Mouse (Mus musculus): Measurements from ENCODE around the gene Emc10. TPM values are rescaled to one million over a fixed set of nuclear protein-coding genes. Genes with fewer than 3 reads are reported as not detected.

Gene Emc10
- total and polyA plus RNA-seq, 3 experiments: 91.4 to 149 TPM; not detected in 1

DNA sequence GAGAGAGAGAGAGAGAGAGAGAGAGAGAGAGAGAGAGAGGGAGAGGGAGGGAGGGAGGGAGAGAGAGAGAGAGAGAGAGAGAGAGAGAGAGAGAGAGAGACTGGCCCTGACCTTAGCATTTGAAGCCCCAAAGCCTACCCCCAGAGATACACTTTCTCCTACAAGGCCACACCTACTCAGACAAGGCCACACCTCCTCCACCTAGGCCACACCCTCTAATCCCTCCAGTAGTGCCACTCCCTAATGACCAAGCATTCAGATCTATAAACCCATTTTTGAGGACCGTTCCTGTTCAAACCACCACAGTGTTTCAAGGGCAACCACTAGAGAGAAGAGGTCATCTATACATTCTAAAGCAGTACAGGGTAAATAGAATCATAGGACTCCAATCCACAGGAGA, 40.0 kb downstream of the Emc10 start:
- Histone ChIP-seq H3K9ac (ENCODE audit: control insufficient read depth, low read depth, low read length, poor library complexity, severe bottlenecking) (no peak overlapping the region), H3K27me3 (ENCODE audit: control insufficient read depth in 1 of 2, insufficient read depth in 2 of 2, low read length in 2 of 2) (no peaks in the 10 kb centered on the region), H3K4me3 (ENCODE audit: control insufficient read depth in 1 of 2, insufficient read depth in 1 of 2, low read depth in 2 of 2, low read length in 2 of 2) (no peak overlapping the region), H3K79me2 (ENCODE audit: control insufficient read depth, insufficient read depth, low read length, poor library complexity) (no peaks in the 10 kb centered on the region), H3K4me1 (ENCODE audit: control insufficient read depth in 1 of 2, insufficient read depth in 2 of 2, low read length in 2 of 2) (no peaks in the 10 kb centered on the region), H3K36me3 (ENCODE audit: control insufficient read depth in 1 of 2, insufficient read depth in 2 of 2, low read length in 2 of 2) (no peaks in the 10 kb centered on the region), H3K27ac (ENCODE audit: control insufficient read depth, low read depth, low read length) (no peak overlapping the region), H3K9me3 (replicated peaks; ENCODE audit: insufficient read depth, low read length) (no peaks in the 10 kb centered on the region)
- DNase-seq (ENCODE audit: low read depth, low spot score): no peak
- TF ChIP-seq KAT2A (conservative IDR thresholded peaks at IDR 0.05; ENCODE audit: low read depth, low read length): no peak
- no peak for TF ChIP-seq CHD1 (IDR thresholded peaks at IDR 0.05; ENCODE audit: low read depth, low read length)
- no peak for TF ChIP-seq RAD21 (IDR thresholded peaks at IDR 0.05; ENCODE audit: low read depth, low read length)

DNA sequence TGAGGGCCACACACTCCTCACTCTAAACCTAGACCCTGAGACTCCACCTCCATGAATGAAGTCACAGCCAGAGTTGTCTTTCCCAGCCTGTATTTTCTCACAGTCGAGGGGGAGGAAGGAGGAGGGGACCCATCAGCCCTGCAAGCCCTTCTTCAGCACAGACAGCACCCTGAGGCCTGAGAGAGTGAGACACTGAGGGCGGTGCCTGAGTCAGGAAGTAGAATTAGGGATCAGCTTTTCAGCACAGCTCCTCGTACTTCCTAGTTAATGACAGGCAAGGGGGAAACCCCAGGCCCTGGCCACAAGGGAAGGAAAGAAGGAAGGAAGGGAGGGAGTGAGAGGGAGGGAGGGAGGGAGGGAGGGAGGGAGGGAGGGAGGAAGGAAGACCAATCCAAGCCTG, 43.1 kb downstream of the Emc10 start:
- Histone ChIP-seq H3K4me3 (ENCODE audit: control insufficient read depth in 1 of 2, insufficient read depth in 1 of 2, low read depth in 2 of 2, low read length in 2 of 2) (no peak overlapping the region), H3K36me3 (ENCODE audit: control insufficient read depth in 1 of 2, insufficient read depth in 2 of 2, low read length in 2 of 2) (no peaks in the 10 kb centered on the region), H3K27ac (ENCODE audit: control insufficient read depth, low read depth, low read length) (no peak overlapping the region), H3K9me3 (replicated peaks; ENCODE audit: insufficient read depth, low read length) (no peaks in the 10 kb centered on the region), H3K4me1 (ENCODE audit: control insufficient read depth in 1 of 2, insufficient read depth in 2 of 2, low read length in 2 of 2) (no peaks in the 10 kb centered on the region), H3K79me2 (ENCODE audit: control insufficient read depth, insufficient read depth, low read length, poor library complexity) (no peaks in the 10 kb centered on the region), H3K9ac (ENCODE audit: control insufficient read depth, low read depth, low read length, poor library complexity, severe bottlenecking) (no peak overlapping the region), H3K27me3 (ENCODE audit: control insufficient read depth in 1 of 2, insufficient read depth in 2 of 2, low read length in 2 of 2) (no peaks in the 10 kb centered on the region)
- no peak for TF ChIP-seq MAFK (IDR thresholded peaks at IDR 0.05; ENCODE audit: borderline replicate concordance, low read depth, low read length)
- no peak for TF ChIP-seq KAT2A (conservative IDR thresholded peaks at IDR 0.05; ENCODE audit: low read depth, low read length)
- TF ChIP-seq CHD1 (IDR thresholded peaks at IDR 0.05; ENCODE audit: low read depth, low read length): no peak
- no peak for TF ChIP-seq MAZ (IDR thresholded peaks at IDR 0.05; ENCODE audit: low read depth, low read length)
- no peak for TF ChIP-seq MYC (IDR thresholded peaks at IDR 0.05; ENCODE audit: low read depth, low read length)
- no peak for TF ChIP-seq ZC3H11A (IDR thresholded peaks at IDR 0.05; ENCODE audit: low read depth, low read length)
- TF ChIP-seq NELFE (IDR thresholded peaks at IDR 0.05; ENCODE audit: low read depth, low read length): no peak
- TF ChIP-seq HCFC1 (IDR thresholded peaks at IDR 0.05; ENCODE audit: low read depth, low read length): no peak
- no peak for TF ChIP-seq RAD21 (IDR thresholded peaks at IDR 0.05; ENCODE audit: low read depth, low read length)
- TF ChIP-seq ZMIZ1 (IDR thresholded peaks at IDR 0.05; ENCODE audit: low read depth, low read length): no peak
- no peak for TF ChIP-seq CTCF (IDR thresholded peaks at IDR 0.05 in 2 of 3, conservative IDR thresholded peaks at IDR 0.05 in 1 of 3; ENCODE audit: control insufficient read depth in 1 of 3, insufficient read depth in 1 of 3, low read depth in 2 of 3, low read length in 3 of 3, poor library complexity in 1 of 3, severe bottlenecking in 1 of 3)
- no peak for DNase-seq (ENCODE audit: low read depth, low spot score)

DNA sequence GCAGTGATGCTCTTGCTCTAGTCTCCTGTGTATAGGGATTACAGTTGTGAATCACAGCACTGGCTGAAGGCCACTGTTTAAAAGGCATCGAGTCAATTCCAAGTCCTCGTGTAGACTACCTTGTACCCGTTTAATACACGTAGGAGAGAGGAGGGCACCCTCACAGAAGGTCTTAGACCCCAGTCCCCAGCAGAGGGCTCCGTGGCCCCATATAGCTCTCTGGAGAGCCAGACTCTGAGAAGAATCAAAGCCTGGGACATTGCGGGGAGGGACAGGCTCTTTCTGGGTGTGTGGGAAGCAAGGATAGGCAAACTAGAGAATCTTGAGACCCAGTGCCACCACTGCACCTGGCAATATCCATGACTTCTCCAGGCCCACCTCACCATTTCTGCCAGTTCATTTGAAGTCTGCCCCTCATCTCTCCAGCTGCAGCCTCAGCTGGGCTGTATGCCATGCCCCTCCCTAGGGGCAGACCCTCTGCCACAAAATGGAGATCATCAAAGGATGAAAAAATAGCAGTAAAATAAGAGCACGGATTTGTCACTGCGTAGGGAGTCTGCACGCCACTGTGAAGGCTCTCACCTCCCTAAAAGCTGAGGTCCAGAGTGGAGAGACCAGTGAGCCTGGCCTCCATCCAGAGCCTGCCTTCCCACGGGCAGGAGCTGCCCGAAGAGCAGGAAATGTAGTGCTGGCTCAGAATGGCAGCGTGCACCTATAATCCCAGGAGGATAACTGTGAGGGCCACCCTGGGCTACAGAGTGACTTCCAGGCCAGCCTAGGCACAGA, 50.1 kb downstream of the Emc10 start:
- Histone ChIP-seq H3K79me2 (ENCODE audit: control insufficient read depth, insufficient read depth, low read length, poor library complexity) (no peaks in the 10 kb centered on the region), H3K27me3 (ENCODE audit: control insufficient read depth in 1 of 2, insufficient read depth in 2 of 2, low read length in 2 of 2) (peaks cover 0 to 1% of the 10 kb centered on the region in 2 experiments; a peak in 2 of 4 replicates), H3K27ac (ENCODE audit: control insufficient read depth, low read depth, low read length) (no peak overlapping the region), H3K36me3 (ENCODE audit: control insufficient read depth in 1 of 2, insufficient read depth in 2 of 2, low read length in 2 of 2) (no peaks in the 10 kb centered on the region), H3K4me3 (ENCODE audit: control insufficient read depth in 1 of 2, insufficient read depth in 1 of 2, low read depth in 2 of 2, low read length in 2 of 2) (no peak overlapping the region), H3K4me1 (ENCODE audit: control insufficient read depth in 1 of 2, insufficient read depth in 2 of 2, low read length in 2 of 2) (no peaks in the 10 kb centered on the region), H3K9ac (ENCODE audit: control insufficient read depth, low read depth, low read length, poor library complexity, severe bottlenecking) (no peak overlapping the region), H3K9me3 (replicated peaks; ENCODE audit: insufficient read depth, low read length) (no peaks in the 10 kb centered on the region)
- DNase-seq (ENCODE audit: low read depth, low spot score): no peak
- TF ChIP-seq MXI1 (IDR thresholded peaks at IDR 0.05; ENCODE audit: low read depth, low read length): no peak
- no peak for TF ChIP-seq TCF12 (IDR thresholded peaks at IDR 0.05; ENCODE audit: low read depth, low read length)
- TF ChIP-seq HCFC1 (IDR thresholded peaks at IDR 0.05; ENCODE audit: low read depth, low read length): no peak
- TF ChIP-seq RCOR1 (IDR thresholded peaks at IDR 0.05; ENCODE audit: low read depth, low read length): no peak
- TF ChIP-seq MYB (IDR thresholded peaks at IDR 0.05; ENCODE audit: low read depth, low read length): no peak
- TF ChIP-seq EP300 (IDR thresholded peaks at IDR 0.05; ENCODE audit: low read depth in 1 of 2, low read length in 2 of 2): no peak
